Mouse (Mus musculus): ENCODE measurements at regions not wholly inside any gene's neighbourhood (a gene's known extent, or its start where the extent isn't known, plus 50 kb on each side); places are given as distances from the start of the nearest gene placed in this dataset.

GRCm38 (mm10) chr9:115547625-115548325, 237.6 kb upstream of the Stt3b start:
- Histone ChIP-seq H3K9me3 (ENCODE audit: low read length) (no peaks in the 10 kb centered on the region), H3K27me3 (ENCODE audit: insufficient read depth, low read length) (no peaks in the 10 kb centered on the region), H3K4me2 (ENCODE audit: low read depth) (no peak overlapping the region), H3K4me3 (ENCODE audit: low read depth, low read length) (no peak overlapping the region), H3K36me3 (ENCODE audit: insufficient read depth) (no peaks in the 10 kb centered on the region), H3K9ac (no peak overlapping the region), H3K27ac (ENCODE audit: low read depth, low read length) (no peak overlapping the region), H3K4me1 (ENCODE audit: insufficient read depth) (no peaks in the 10 kb centered on the region)
- ATAC-seq: no peak
- DNase-seq: no peak
- no peak for TF ChIP-seq CTCF (IDR thresholded peaks at IDR 0.05; ENCODE audit: low read depth)
- 42% methylated on average over 8 of the region's 8 CpGs for WGBS

GRCm38 (mm10) chr9:115548722-115549349, 238.6 kb upstream of the Stt3b start:
- 70% methylated on average over 8 of the region's 8 CpGs for WGBS
- Histone ChIP-seq H3K36me3 (ENCODE audit: insufficient read depth) (no peaks in the 10 kb centered on the region), H3K9me3 (ENCODE audit: low read length) (no peaks in the 10 kb centered on the region), H3K27me3 (ENCODE audit: insufficient read depth, low read length) (no peaks in the 10 kb centered on the region), H3K27ac (ENCODE audit: low read depth, low read length) (no peak overlapping the region), H3K4me3 (ENCODE audit: low read depth, low read length) (no peak overlapping the region), H3K4me2 (ENCODE audit: low read depth) (no peak overlapping the region), H3K9ac (no peak overlapping the region), H3K4me1 (ENCODE audit: insufficient read depth) (no peaks in the 10 kb centered on the region)
- ATAC-seq: no peak
- DNase-seq: no peak
- TF ChIP-seq CTCF (IDR thresholded peaks at IDR 0.05; ENCODE audit: low read depth): no peak

- 92% methylated on average over 11 of the region's 11 CpGs for WGBS
- ATAC-seq (no peak), DNase-seq (no peak)
- no peak overlapping the region for H3K4me3 ChIP-seq (ENCODE audit: low read depth, low read length)
- H3K27me3 ChIP-seq (ENCODE audit: insufficient read depth, low read length): no peaks in the 10 kb centered on the region
- H3K9ac ChIP-seq: no peak overlapping the region
- TF ChIP-seq CTCF (IDR thresholded peaks at IDR 0.05; ENCODE audit: low read depth): no peak
- H3K4me2 ChIP-seq (ENCODE audit: low read depth): no peak overlapping the region
- H3K9me3 ChIP-seq (ENCODE audit: low read length): no peaks in the 10 kb centered on the region
- H3K27ac ChIP-seq (ENCODE audit: low read depth, low read length): no peak overlapping the region
- H3K4me1 ChIP-seq (ENCODE audit: insufficient read depth): no peaks in the 10 kb centered on the region
- H3K36me3 ChIP-seq (ENCODE audit: insufficient read depth): no peaks in the 10 kb centered on the region
Measured at GRCm38 (mm10) chr9:115551080-115551479, 240.9 kb upstream of the Stt3b start.

- 73% methylated on average over 4 of the region's 4 CpGs for WGBS
- Histone ChIP-seq H3K9me3 (ENCODE audit: low read length) (no peaks in the 10 kb centered on the region), H3K36me3 (ENCODE audit: insufficient read depth) (no peaks in the 10 kb centered on the region), H3K27me3 (ENCODE audit: insufficient read depth, low read length) (no peaks in the 10 kb centered on the region), H3K4me2 (ENCODE audit: low read depth) (no peak overlapping the region), H3K9ac (no peak overlapping the region), H3K4me3 (ENCODE audit: low read depth, low read length) (no peak overlapping the region), H3K4me1 (ENCODE audit: insufficient read depth) (no peaks in the 10 kb centered on the region), H3K27ac (ENCODE audit: low read depth, low read length) (no peak overlapping the region)
- no peak for ATAC-seq
- no peak for DNase-seq
- TF ChIP-seq CTCF (IDR thresholded peaks at IDR 0.05; ENCODE audit: low read depth): no peak
Measured at GRCm38 (mm10) chr9:115551501-115551900, 241.3 kb upstream of the Stt3b start.

GRCm38 (mm10) chr9:115558131-115558530, 247.9 kb upstream of the Stt3b start:
- H3K9ac ChIP-seq: no peak overlapping the region
- WGBS: 83% methylated on average over 7 of the region's 7 CpGs
- no peaks in the 10 kb centered on the region for H3K4me1 ChIP-seq (ENCODE audit: insufficient read depth)
- no peak overlapping the region for H3K4me3 ChIP-seq (ENCODE audit: low read depth, low read length)
- ATAC-seq (no peak), DNase-seq (no peak)
- H3K4me2 ChIP-seq (ENCODE audit: low read depth): no peak overlapping the region
- H3K27me3 ChIP-seq (ENCODE audit: insufficient read depth, low read length): no peaks in the 10 kb centered on the region
- H3K36me3 ChIP-seq (ENCODE audit: insufficient read depth): no peaks in the 10 kb centered on the region
- H3K27ac ChIP-seq (ENCODE audit: low read depth, low read length): no peak overlapping the region
- H3K9me3 ChIP-seq (ENCODE audit: low read length): no peaks in the 10 kb centered on the region
- TF ChIP-seq CTCF (IDR thresholded peaks at IDR 0.05; ENCODE audit: low read depth): no peak

GRCm38 (mm10) chr9:115559521-115559920, 249.3 kb upstream of the Stt3b start:
- no peak overlapping the region for H3K4me2 ChIP-seq (ENCODE audit: low read depth)
- H3K36me3 ChIP-seq (ENCODE audit: insufficient read depth): no peaks in the 10 kb centered on the region
- no peaks in the 10 kb centered on the region for H3K9me3 ChIP-seq (ENCODE audit: low read length)
- DNase-seq (no peak), ATAC-seq (no peak)
- no peaks in the 10 kb centered on the region for H3K27me3 ChIP-seq (ENCODE audit: insufficient read depth, low read length)
- no peak for TF ChIP-seq CTCF (IDR thresholded peaks at IDR 0.05; ENCODE audit: low read depth)
- no peak overlapping the region for H3K9ac ChIP-seq
- H3K4me3 ChIP-seq (ENCODE audit: low read depth, low read length): no peak overlapping the region
- 95% methylated on average over 5 of the region's 5 CpGs for WGBS
- no peaks in the 10 kb centered on the region for H3K4me1 ChIP-seq (ENCODE audit: insufficient read depth)
- no peak overlapping the region for H3K27ac ChIP-seq (ENCODE audit: low read depth, low read length)

GRCm38 (mm10) chr9:115561207-115561606, 251.0 kb upstream of the Stt3b start:
- Histone ChIP-seq H3K27ac (ENCODE audit: low read depth, low read length) (no peak overlapping the region), H3K4me2 (ENCODE audit: low read depth) (no peak overlapping the region), H3K9ac (no peak overlapping the region), H3K27me3 (ENCODE audit: insufficient read depth, low read length) (no peaks in the 10 kb centered on the region), H3K4me3 (ENCODE audit: low read depth, low read length) (no peak overlapping the region), H3K9me3 (ENCODE audit: low read length) (no peaks in the 10 kb centered on the region), H3K36me3 (ENCODE audit: insufficient read depth) (no peaks in the 10 kb centered on the region), H3K4me1 (ENCODE audit: insufficient read depth) (no peaks in the 10 kb centered on the region)
- DNase-seq (no peak), ATAC-seq (no peak)
- no peak for TF ChIP-seq CTCF (IDR thresholded peaks at IDR 0.05; ENCODE audit: low read depth)
- WGBS: 92% methylated on average over 6 of the region's 6 CpGs
